Mouse (Mus musculus) layer of hippocampus, adult 2 months (tissue): Measurements from ENCODE around the gene Cspg4. TPM values are rescaled to one million over a fixed set of nuclear protein-coding genes. Genes with fewer than 3 reads are reported as not detected.

Source experiments
- DNase-seq, 2 experiments: peaks; one replicate each; pipeline ENCODE4 v3.0.0; 2022; ENCODE audit warnings: low spot score in 2 of 2
- H3K27ac ChIP-seq: fragments of 200-600 bp; 2 replicates; pipeline ENCODE4 v1.8.1; 2022
- H3K4me3 ChIP-seq: fragments of 200-600 bp; 2 replicates; pipeline ENCODE4 v1.8.1; 2022; ENCODE audit warnings: mild to moderate bottlenecking
- CTCF ChIP-seq: fragments of 200-600 bp; conservative IDR thresholded peaks from 2 replicates; pipeline ENCODE4 v1.8.1; 2022; ENCODE audit warnings: antibody characterized with exemption, mild to moderate bottlenecking, moderate library complexity
- long read RNA-seq, 2 experiments: library from polyadenylated mRNA; stranded (forward); transcript quantifications; one replicate each; pipeline ENCODE4 v2.0.0; 2021; ENCODE audit warnings: borderline mapping rate in 2 of 2
- total RNA-seq, 2 experiments: library from RNA; stranded (reverse); gene quantifications; 2 replicates each; pipeline ENCODE4 v1.2.3; 2021

The Cspg4 gene
- total RNA-seq = 10 to 100 TPM; 17.4 to 18.4 TPM
- long read RNA-seq, experiment 1, full-length matches to known transcripts = 2 of 13 reads
- long read RNA-seq, experiment 1, partial matches to known transcripts = 1 of 13 reads
- long read RNA-seq, experiment 1, other reads (novel, unspliced or antisense) = 10 of 13 reads
- long read RNA-seq, experiment 2, full-length matches to known transcripts = 4 of 13 reads
- long read RNA-seq, experiment 2, partial matches to known transcripts = 9 of 13 reads
- long read RNA-seq, experiment 2, other reads (novel, unspliced or antisense) = 0 of 13 reads

DNA sequence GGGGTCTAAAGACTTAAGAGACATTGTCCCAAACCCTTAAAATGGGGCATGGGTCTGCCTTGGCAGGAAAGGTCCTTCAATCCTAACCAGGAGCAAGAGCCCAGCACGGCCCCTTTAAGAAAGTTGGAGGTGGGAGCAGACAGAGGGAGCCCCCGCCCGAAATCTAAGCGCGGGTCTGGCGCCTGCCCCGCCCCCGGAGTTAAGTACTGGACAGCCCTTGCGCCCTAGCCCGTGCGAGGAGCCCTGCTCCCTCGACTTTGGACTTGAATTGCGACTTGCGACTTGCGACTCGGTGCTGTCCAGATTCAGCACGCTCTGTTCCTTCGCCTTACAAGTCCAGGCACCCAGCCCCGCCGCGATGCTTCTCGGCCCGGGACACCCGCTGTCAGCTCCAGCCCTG, at the start of gene Cspg4:
Gene Cspg4 (plus strand): TSS at position 202 of the 400 bp plus-strand sequence.
- no peak for TF ChIP-seq CTCF
- no peak for DNase-seq
- Histone ChIP-seq H3K4me3 (peak within 1 kb of the TSS; percentile 45), H3K27ac (peak within 1 kb of the TSS; percentile 75; the same call in 1 of the 2 replicates)

DNA sequence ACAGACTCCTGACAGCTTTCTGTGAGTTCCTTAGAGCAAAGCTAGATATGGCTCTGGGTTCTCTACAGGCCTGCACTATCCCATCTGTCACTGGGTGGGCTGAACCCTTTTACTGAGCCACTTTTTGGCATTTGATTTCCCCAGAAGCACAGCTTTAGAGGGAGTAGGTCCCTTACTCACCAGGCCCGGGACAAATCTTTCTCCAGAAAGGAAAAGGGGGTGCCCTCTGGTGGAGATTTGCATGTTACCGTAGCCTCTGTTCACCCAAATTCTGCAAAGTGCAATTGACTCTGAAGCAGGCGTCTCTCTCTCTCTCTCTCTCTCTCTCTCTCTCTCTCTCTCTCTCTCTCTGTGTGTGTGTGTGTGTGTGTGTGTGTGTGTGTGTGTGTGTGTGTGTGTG, 39.9 kb upstream of the Cspg4 start:
- TF ChIP-seq CTCF = peak; percentile 71
- no peak overlapping the region for H3K27ac ChIP-seq
- peak; percentile 24 to 60 for DNase-seq
- no peak overlapping the region for H3K4me3 ChIP-seq

DNA sequence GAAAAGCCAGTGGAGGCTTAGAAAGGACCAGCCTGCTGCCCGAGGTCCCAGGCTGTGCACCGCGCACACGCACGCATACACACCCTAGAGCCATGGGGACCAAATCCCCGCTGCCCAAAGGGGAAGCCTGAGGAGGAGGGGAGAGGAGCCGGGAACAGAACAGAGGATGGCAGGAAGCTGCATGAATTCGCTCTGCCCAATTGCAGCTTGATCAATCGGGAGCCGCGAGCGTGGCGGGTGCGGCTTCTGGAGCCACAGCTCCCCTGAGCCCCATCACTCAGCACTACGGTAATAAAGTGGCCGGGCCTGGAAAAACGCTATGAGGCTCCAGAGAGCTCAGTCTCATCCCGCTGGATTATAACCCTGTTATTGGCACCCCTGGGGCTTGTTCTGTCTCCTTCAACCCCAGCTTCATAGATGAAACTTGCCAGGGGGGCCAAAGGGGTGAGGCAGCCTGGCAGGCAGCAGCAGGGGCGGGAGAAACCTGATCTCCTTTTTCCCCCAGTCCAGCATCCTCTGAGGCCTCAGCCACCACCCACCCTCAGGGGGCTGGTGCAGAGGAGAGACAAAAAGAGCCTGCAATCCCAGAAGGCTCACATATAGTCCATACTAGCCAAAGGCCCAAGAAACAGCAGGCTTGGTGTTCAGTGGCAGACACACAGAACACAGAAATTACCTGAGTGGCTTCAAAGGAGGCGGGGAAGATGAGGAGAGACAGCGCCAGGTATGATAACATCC, 39.2 kb upstream of the Cspg4 start:
- Histone ChIP-seq H3K4me3 (peak overlapping the region; percentile 42), H3K27ac (peak overlapping the region; percentile 65; the same call in 1 of the 2 replicates)
- no peak for TF ChIP-seq CTCF
- DNase-seq = no peak

DNA sequence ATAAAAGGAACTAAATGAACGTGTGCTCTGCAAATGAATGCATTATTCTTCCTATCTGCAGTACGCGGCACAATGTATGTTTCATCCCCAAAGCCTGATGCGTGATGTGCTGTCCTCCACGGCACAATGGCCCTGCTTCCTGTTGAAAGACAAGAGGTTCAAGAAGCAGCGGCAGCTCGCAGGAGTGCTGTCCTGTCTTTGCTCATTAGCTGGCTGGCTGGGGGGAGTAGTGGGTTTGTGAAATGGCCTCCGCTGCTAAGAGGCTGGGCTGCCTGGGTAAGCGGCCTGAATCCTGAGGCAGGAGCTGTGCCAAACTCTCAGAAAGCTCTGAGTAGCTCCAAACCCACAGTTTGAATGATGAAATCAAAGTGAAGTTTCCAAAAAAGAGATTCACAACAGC, 36.7 kb upstream of the Cspg4 start:
- no peak overlapping the region for H3K4me3 ChIP-seq
- H3K27ac ChIP-seq = no peak overlapping the region
- no peak for DNase-seq
- no peak for TF ChIP-seq CTCF

DNA sequence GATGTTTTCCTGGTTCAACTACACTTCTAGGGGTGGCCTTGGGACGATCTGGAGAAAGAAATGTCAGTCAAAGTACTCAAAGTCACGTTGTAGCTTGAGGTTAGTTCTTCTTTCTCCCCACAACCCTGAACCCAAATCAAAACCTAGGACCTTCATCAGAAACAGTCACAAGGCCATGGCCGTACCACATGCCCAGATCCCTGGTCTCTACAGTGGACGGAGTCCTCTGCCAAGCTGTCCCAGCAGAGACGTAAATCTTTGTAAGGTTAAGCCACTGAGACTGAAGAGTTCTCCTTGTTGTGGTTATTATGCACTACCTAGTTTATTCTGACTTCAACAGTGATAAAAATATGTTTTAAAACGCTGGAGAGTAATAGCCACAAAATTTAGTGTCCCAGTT, 36.0 kb upstream of the Cspg4 start:
- no peak for TF ChIP-seq CTCF
- no peak overlapping the region for H3K27ac ChIP-seq
- no peak for DNase-seq
- no peak overlapping the region for H3K4me3 ChIP-seq

DNA sequence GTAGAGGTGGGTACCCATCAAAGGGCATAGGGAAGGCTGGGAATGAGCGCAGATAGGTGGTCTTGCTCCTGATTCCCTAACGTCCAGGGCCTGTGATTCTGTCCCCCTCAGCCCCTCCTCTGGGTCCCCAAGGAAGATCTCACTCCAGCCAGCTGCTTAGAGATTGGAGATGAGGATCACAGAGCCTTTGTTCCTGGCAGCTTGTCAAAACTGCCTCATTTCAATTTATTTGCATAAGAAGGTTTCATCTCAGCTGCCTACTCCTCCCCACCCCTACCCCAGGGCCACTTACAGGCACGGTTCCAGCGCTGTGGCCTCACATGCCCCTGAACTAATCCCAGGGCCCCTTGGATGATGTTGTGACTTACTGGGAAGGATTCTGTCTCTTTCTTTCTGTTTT, 34.7 kb upstream of the Cspg4 start:
- DNase-seq = no peak
- no peak for TF ChIP-seq CTCF

DNA sequence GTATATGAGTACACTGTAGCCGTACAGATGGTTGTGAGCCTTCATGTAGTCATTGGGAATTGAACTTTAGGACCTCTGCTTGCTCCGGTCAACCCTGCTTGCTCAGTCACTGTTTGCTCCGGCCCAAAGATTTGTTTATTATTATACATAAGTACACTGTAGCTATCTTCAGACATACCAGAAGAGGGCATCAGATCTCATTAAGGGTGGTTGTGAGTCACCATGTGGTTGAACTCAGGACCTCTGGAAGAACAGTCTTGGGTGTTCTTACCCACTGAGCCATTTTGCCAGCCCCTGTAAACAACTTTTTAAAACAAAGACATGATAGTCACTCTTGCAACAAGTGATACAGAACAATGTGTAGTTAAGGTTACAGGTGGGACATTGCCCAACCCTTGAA, 32.9 kb upstream of the Cspg4 start:
- H3K27ac ChIP-seq = no peak overlapping the region
- TF ChIP-seq CTCF = peak; percentile 55

More for the DNA sequence above, 34.7 kb upstream of the Cspg4 start:
- Histone ChIP-seq H3K27ac (no peak overlapping the region), H3K4me3 (no peak overlapping the region)

DNA sequence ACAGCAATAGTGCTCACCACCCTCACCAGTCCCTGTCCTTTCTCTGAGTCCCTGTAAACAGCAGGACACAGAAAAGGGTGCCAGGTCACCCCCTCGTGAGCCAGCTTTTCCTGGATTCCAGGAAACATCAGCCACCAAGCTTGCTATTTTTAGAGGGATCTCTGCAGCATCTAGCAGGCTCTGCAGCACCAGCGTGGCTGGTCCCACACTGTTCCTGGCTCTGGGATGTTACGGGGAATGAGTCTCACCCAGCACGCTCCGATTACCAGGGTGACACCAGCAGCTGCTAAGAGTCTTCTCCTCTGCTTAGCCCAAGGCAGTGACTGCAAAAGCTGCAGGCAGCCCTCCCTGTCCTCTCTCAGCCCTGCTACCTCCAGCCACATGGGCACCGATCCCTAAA, 31.9 kb upstream of the Cspg4 start:
- H3K4me3 ChIP-seq = no peak overlapping the region
- no peak for TF ChIP-seq CTCF
- no peak overlapping the region for H3K27ac ChIP-seq
- DNase-seq = no peak

More for the DNA sequence above, 32.9 kb upstream of the Cspg4 start:
- DNase-seq = no peak
- H3K4me3 ChIP-seq = no peak overlapping the region

DNA sequence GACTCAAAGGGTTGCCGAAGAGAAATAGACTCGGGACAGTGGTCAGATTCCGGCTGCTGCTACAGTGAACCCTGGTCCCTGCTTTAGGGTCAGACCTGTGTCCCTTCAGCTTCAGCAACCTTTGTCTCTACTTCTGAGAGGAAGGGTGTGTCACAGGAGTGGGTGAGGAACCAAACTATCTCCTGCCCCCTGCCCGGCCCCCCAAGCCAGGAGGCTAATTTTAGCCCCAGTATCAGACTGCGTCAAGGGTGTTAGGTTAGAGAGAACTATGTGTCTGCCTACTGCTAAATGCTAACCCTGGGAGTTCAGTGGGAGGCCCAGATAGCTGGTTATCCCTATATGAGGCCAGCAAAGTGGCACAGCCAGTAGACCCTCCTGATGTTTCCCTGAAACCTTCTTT, 29.7 kb upstream of the Cspg4 start:
- no peak for TF ChIP-seq CTCF
- Histone ChIP-seq H3K4me3 (no peak overlapping the region), H3K27ac (no peak overlapping the region)
- no peak for DNase-seq

DNA sequence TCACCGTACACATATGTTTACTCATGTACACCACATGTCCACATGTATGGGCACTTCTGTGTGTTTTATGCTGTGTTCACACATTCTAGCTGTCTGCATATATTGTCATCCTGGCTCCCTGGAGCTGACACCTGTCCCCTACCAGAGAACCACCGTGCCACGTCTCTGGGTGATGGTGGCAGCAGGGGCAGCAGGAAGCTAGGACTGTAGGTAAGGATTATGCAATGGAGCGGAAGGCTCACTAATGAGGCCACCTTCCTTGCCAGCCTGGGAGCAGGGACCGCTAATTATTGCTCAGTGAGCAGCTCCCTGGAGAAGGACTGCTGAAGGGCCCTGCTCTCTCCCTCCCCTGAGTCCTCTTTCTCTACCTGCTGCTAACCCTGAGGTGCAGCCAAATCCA, 24.1 kb upstream of the Cspg4 start:
- TF ChIP-seq CTCF = no peak
- H3K27ac ChIP-seq = no peak overlapping the region

DNA sequence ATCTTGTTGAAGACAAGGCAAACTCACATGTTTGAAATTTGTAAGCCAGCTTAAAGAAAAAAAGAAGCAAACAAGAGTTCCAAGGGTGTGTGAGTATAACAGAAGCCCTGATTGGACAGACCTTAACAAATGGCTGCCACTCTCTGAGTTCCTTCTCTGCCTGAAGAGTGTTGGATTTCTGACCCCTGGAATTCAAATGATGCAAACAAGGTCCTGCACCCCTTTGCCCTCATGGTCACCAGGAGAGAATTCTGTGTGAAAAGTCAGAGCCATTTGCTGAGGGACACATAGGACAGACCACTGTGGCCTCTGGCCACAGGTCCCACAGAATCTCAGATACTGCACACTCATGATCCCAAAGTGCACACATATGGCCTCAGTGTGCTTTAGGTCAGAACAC, 23.0 kb upstream of the Cspg4 start:
- Histone ChIP-seq H3K4me3 (no peak overlapping the region), H3K27ac (no peak overlapping the region)
- no peak for TF ChIP-seq CTCF
- no peak for DNase-seq

More for the DNA sequence above, 24.1 kb upstream of the Cspg4 start:
- no peak overlapping the region for H3K4me3 ChIP-seq
- DNase-seq = no peak

DNA sequence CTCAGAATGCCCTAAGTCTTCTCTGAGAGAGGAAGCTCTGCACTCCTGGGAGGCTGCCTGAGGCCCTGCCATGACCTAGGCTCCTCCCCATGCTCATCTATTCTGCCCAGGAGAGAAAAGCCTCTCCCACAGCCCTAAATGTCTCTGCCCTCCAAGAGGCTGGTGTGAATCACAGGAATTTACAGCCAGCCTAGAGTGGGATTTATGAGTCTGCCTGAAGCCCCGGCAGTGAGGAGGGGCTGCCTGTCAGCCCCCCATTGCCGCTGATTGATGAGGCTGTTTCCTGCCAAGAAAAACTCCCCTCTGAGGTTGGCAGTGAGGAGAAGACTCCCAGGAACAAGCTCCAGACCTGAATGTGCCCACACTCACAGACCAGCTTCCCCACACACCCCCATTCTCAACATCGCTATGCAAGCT, 22.5 kb upstream of the Cspg4 start:
- TF ChIP-seq CTCF = no peak

DNA sequence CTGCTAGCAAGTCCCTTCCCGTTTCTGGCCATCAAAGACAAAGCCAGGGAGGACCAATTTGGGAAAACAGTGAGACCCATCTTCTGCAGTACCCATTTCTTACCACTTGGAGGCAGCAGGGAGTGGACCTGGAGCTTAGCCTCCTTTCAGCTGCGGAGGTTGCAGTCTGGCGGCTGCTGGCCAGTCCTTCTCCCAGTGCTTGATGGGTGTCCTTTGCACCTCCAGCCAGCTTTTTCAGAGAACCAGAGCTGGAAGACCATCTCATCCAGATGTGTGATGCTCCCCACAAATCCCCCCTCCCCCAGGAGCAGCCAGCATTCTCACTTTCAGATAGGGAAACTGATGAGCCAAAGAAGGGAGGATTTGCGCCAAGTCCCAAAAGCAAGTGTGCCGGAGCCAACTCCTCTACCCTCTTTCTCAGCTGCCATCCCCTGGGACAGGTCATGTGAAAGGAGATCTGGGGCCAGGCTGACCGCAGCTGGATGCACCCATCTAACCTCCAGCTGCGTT, 21.1 kb upstream of the Cspg4 start:
- peak; percentile 65 to 80 for DNase-seq
- TF ChIP-seq CTCF = peak; percentile 96
- Histone ChIP-seq H3K27ac (0 out of 2 replicates have a peak overlapping the region, but pooled peaks have one; percentile 18), H3K4me3 (no peak overlapping the region; the same call in 1 of the 2 replicates)

More for the DNA sequence above, 22.5 kb upstream of the Cspg4 start:
- H3K4me3 ChIP-seq = no peak overlapping the region
- DNase-seq = no peak
- H3K27ac ChIP-seq = no peak overlapping the region
